Mouse (Mus musculus) heart, postnatal 0 days (tissue): ENCODE data around the gene Grm1. TPM values are rescaled to one million over a fixed set of nuclear protein-coding genes. Genes with fewer than 3 reads are reported as not detected.
A peak's percentile ranks its signal among the peaks of the same experiment; 100 is the strongest.

ENCODE experiments used
- ATAC-seq: fragments of 200-750 bp; cut with Nextera tagmentation; 2 replicates; pipeline ENCODE4 v1.8.0; 2017; ENCODE audit warnings: low read depth, moderate number of reproducible peaks, moderate library complexity; ENCODE audit not compliant: insufficient read depth
- DNase-seq: peaks from one replicate; pipeline ENCODE4 v3.0.0-alpha.2; 2016; ENCODE audit warnings: low spot score
- H3K27ac ChIP-seq: fragments of 300-500 bp; sonication (generic); 2 replicates; pipeline ENCODE4 v1.5.1; 2014; ENCODE audit warnings: low read depth, mild to moderate bottlenecking
- H3K27me3 ChIP-seq: fragments of 300-500 bp; sonication (generic); 2 replicates; pipeline ENCODE4 v1.6.1; 2014; ENCODE audit warnings: low read length, mixed read lengths; ENCODE audit not compliant: control insufficient read depth, insufficient read depth
- H3K36me3 ChIP-seq: fragments of 300-500 bp; sonication (generic); replicated peaks from 2 replicates; pipeline ENCODE4 v1.6.1; 2014; ENCODE audit warnings: low read length, mixed read lengths; ENCODE audit not compliant: control insufficient read depth, insufficient read depth
- H3K4me1 ChIP-seq: fragments of 300-500 bp; sonication (generic); 2 replicates; pipeline ENCODE4 v1.6.1; 2014; ENCODE audit warnings: antibody characterized with exemption; ENCODE audit not compliant: control insufficient read depth, insufficient read depth
- H3K4me2 ChIP-seq: fragments of 300-500 bp; sonication (generic); 2 replicates; pipeline ENCODE4 v1.6.1; 2014; ENCODE audit warnings: low read depth, mild to moderate bottlenecking, low read length, moderate library complexity
- H3K4me3 ChIP-seq: fragments of 300-500 bp; sonication (generic); 2 replicates; pipeline ENCODE4 v1.5.1; 2014; ENCODE audit warnings: low read depth, low read length
- H3K9ac ChIP-seq: fragments of 300-500 bp; sonication (generic); replicated peaks from 2 replicates; pipeline ENCODE4 v1.6.1; 2014; ENCODE audit warnings: low read depth, low read length, mixed read lengths
- H3K9me3 ChIP-seq: fragments of 300-500 bp; sonication (generic); replicated peaks from 2 replicates; pipeline ENCODE4 v1.6.1; 2016; ENCODE audit warnings: low read length; ENCODE audit not compliant: control insufficient read depth
- CTCF ChIP-seq: IDR thresholded peaks from 2 replicates; pipeline ENCODE4 v1.5.1; 2016; ENCODE audit warnings: antibody characterized with exemption, control low read depth, low read depth
- EP300 ChIP-seq: IDR thresholded peaks from 2 replicates; pipeline ENCODE4 v1.6.1; 2016; ENCODE audit warnings: antibody characterized with exemption, low read depth
- WGBS: fragments of 180-500 bp; shearing (Covaris S2); extraction: QIAGEN DNeasy Blood & Tissue Kit; methylation state at CpG from one replicate; pipeline ENCODE4 v1.1.7; 2014; 5-methylcytosine and 5-hydroxymethylcytosine counted together
- polyA plus RNA-seq: library from polyadenylated mRNA; unstranded; fragments of >200 nt; fragmentation: Nextera tagmentation; extraction: Ambion mirVana; gene quantifications from 2 replicates; pipeline ENCODE4 v1.2.1, GENCODE M21; 2015
- total RNA-seq: library from RNA; depleted of rRNA; stranded (reverse); fragments of >200 nt; gene quantifications from 2 replicates; pipeline ENCODE4 v1.2.3, GENCODE M21; 2014; ENCODE audit warnings: low replicate concordance; rRNA removed

The Grm1 gene
- total RNA-seq (0.08 TPM in 1 of 2 replicates, not detected in the other), polyA plus RNA-seq (0.07 TPM in 2 replicates)

DNA sequence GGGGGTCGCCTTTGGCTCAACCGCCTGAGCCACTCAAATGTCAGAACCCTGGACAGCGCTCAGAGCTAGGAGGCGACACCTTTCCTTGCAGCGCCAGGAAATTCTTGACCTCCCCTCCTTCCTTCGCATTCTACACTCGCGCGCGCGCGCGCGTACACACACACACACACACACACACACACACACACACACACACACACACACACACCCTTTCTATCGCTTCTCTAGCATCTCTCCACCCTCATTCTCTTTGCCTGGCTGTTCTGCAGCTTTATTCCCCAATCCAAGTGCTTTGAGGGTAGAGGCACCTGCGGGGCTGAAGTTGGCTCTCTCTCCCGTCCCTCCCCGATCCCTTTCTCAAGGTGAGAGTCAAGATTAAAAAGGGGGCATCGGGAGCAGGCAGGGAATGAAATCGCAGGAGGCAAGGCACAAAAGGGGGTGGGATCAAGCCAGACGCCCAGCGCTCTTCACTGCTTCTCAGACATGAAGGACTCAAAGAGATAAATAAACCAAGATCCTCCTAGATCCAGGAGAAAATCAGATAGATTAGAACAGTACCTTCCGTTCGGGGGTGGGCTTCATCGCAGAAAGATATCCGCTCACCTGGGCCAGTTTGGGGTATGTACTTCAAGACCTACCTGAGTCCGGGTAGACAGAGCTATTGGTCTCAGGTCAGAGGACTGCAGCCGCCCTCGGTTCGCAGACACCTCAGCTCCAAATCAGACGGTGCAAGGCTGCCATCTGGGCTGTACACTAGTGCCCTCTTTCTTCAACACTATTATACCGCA lies at the start of gene Grm1:
Grm1 (minus strand) TSS at position 746 of the 788 bp plus-strand sequence.
- 6% methylated on average over 23 of the region's 32 CpGs for WGBS
- TF ChIP-seq EP300 = no peak
- TF ChIP-seq CTCF = no peak
- peak; percentile 60 for ATAC-seq
- H3K4me1 ChIP-seq = no peaks in the 10 kb centered on the region
- no peak within 1 kb of the TSS for H3K4me3 ChIP-seq
- no peak within 1 kb of the TSS for H3K9ac ChIP-seq
- H3K4me2 ChIP-seq = no peak within 1 kb of the TSS
- H3K27me3 ChIP-seq = peaks cover 27% of the 10 kb centered on the region
- no peak within 1 kb of the TSS for H3K27ac ChIP-seq
- H3K9me3 ChIP-seq = no peaks in the 10 kb centered on the region
- H3K36me3 ChIP-seq = no peaks in the 10 kb centered on the region
- peak; percentile 29 for DNase-seq

GRCm38 (mm10) chr10:11121781-11122180 lies 39.6 kb upstream of the Grm1 start:
- H3K4me1 ChIP-seq = no peaks in the 10 kb centered on the region
- ATAC-seq = no peak
- H3K27ac ChIP-seq = no peak overlapping the region
- no peak for TF ChIP-seq EP300
- no peak for TF ChIP-seq CTCF
- DNase-seq = no peak
- H3K4me2 ChIP-seq = no peak overlapping the region
- no peak overlapping the region for H3K9ac ChIP-seq
- no peak overlapping the region for H3K4me3 ChIP-seq
- 82% methylated on average over 2 of the region's 2 CpGs for WGBS
- H3K9me3 ChIP-seq = no peaks in the 10 kb centered on the region
- H3K27me3 ChIP-seq = no peaks in the 10 kb centered on the region
- no peaks in the 10 kb centered on the region for H3K36me3 ChIP-seq

GRCm38 (mm10) chr10:11098475-11099044 lies 16.4 kb upstream of the Grm1 start:
- Histone ChIP-seq H3K9ac (no peak overlapping the region), H3K27me3 (no peaks in the 10 kb centered on the region), H3K4me2 (no peak overlapping the region), H3K36me3 (no peaks in the 10 kb centered on the region), H3K27ac (no peak overlapping the region), H3K9me3 (no peaks in the 10 kb centered on the region), H3K4me3 (no peak overlapping the region), H3K4me1 (no peaks in the 10 kb centered on the region)
- ATAC-seq (no peak), DNase-seq (no peak)
- TF ChIP-seq EP300 = no peak
- no peak for TF ChIP-seq CTCF
- 75% methylated on average over 4 of the region's 4 CpGs for WGBS

GRCm38 (mm10) chr10:11086348-11086747 lies 4.2 kb upstream of the Grm1 start:
- 72% methylated on average over 3 of the region's 3 CpGs for WGBS
- H3K9me3 ChIP-seq = no peaks in the 10 kb centered on the region
- no peaks in the 10 kb centered on the region for H3K4me1 ChIP-seq
- ATAC-seq = no peak
- no peak for DNase-seq
- H3K4me3 ChIP-seq = no peak overlapping the region
- no peak overlapping the region for H3K4me2 ChIP-seq
- no peaks in the 10 kb centered on the region for H3K36me3 ChIP-seq
- H3K27me3 ChIP-seq = peaks cover 9% of the 10 kb centered on the region; the same call in 1 of the 2 replicates
- TF ChIP-seq EP300 (no peak), CTCF (no peak)
- no peak overlapping the region for H3K27ac ChIP-seq
- H3K9ac ChIP-seq = no peak overlapping the region

DNA sequence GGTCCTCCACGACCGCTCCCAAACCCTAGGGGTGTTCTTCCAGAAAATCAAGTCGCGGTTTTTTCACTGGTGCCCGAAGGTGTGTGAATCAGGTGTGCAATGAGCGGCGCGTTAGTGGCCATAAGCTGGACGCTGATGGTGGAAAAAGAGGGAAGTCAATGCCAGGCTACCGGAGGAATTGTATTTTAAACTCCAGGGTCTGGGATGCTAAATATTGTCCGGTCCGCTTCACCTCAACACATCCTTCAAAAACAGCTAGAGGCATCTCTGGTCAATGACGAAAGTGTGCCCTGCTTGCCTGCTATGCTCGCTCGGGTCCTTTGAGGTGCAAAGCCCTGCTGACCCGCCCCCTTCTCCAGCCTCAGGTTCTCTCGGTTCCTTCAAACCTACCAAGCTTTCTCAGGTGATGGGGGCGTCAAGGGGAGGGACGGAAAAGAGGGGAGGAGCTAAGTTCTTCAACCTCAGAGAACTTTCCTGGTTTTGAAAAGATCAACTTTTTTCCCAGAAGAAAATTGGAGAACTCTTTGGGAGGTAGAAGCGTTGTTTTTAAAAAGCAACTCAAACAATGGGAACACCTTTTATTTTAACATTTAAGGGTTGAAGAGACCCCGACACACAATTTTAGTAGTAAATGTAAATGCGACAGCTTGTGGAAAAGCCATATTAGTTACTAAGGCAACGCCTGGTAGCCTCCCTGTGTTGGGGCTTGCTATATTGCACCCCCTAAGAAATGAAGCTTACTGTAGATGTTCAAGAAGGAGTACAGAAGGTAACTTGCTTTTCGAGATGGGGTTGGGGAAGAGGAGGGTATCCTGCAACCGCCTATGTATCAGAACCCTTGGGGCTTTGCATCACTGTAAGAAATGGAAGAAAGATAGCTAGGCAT lies 1.2 kb downstream of the Grm1 start:
- Histone ChIP-seq H3K4me2 (no peak overlapping the region), H3K27me3 (peaks cover 27% of the 10 kb centered on the region), H3K9ac (no peak overlapping the region), H3K4me1 (no peaks in the 10 kb centered on the region), H3K9me3 (no peaks in the 10 kb centered on the region), H3K27ac (no peak overlapping the region), H3K36me3 (no peaks in the 10 kb centered on the region), H3K4me3 (no peak overlapping the region)
- ATAC-seq (no peak), DNase-seq (no peak)
- 12% methylated on average over 25 of the region's 25 CpGs for WGBS
- TF ChIP-seq CTCF (no peak), EP300 (no peak)
